Mouse (Mus musculus) E14TG2a.4 (cell line): ENCODE measurements around the gene E4f1.

Experiments used
- CTCF ChIP-seq: conservative IDR thresholded peaks from 2 replicates; pipeline ENCODE4 v1.5.1; 2014; ENCODE audit warnings: low read length
- NANOG ChIP-seq: IDR thresholded peaks from 2 replicates; pipeline ENCODE4 v1.6.1; 2014; ENCODE audit warnings: borderline replicate concordance, low read length, mixed read lengths
- POU5F1 ChIP-seq: IDR thresholded peaks from 2 replicates; pipeline ENCODE4 v1.6.1; 2014; ENCODE audit warnings: low read length, borderline replicate concordance

DNA sequence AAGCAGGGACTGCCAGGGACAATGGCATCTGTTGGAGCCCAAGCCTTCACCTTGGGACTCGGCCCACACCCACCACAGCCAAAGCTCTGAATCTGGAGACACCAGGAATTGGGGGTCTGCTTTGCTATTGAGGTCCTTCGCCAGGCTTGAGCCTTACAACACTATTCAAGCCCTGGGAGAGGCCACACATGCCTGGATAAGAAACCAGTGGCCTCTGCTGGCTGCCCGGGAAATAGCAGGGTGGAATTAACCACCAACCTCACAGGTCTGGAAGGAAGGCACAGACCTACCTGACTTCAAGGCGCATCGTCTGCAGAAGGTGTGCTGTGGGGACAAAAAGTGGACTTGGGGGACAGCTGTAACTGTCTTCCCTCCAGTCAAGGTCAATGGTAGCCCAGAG, 43.5 kb upstream of the E4f1 start:
- peak; percentile 73 for TF ChIP-seq CTCF
- TF ChIP-seq POU5F1, result no peak
- no peak for TF ChIP-seq NANOG
